Mouse (Mus musculus) stomach, embryonic 16.5 days (tissue): ENCODE data around the gene Klhdc8b. TPM values are rescaled to one million over a fixed set of nuclear protein-coding genes. Genes with fewer than 3 reads are reported as not detected.

Source experiments
- ATAC-seq: fragments of 200-750 bp; cut with Nextera tagmentation; 2 replicates; pipeline ENCODE4 v1.8.0; 2017; ENCODE audit warnings: moderate number of reproducible peaks, moderate TSS enrichment; ENCODE audit not compliant: insufficient read depth, low FRiP score
- H3K27ac ChIP-seq: fragments of 300-500 bp; sonication (generic); 2 replicates; pipeline ENCODE4 v1.5.1; 2014; ENCODE audit warnings: low read length
- H3K27me3 ChIP-seq: fragments of 300-500 bp; sonication (generic); 2 replicates; pipeline ENCODE4 v1.6.1; 2014; ENCODE audit warnings: low read length, control low read depth, mixed read lengths; ENCODE audit not compliant: control insufficient read depth, insufficient read depth
- H3K36me3 ChIP-seq: fragments of 300-500 bp; sonication (generic); 2 replicates; pipeline ENCODE4 v1.6.1; 2014; ENCODE audit warnings: low read length; ENCODE audit not compliant: control insufficient read depth, insufficient read depth
- H3K4me1 ChIP-seq: fragments of 300-500 bp; sonication (generic); 2 replicates; pipeline ENCODE4 v1.6.1; 2014; ENCODE audit warnings: low read length, control low read depth, mixed read lengths; ENCODE audit not compliant: control insufficient read depth, insufficient read depth
- H3K4me2 ChIP-seq: fragments of 300-500 bp; sonication (generic); 2 replicates; pipeline ENCODE4 v1.6.1; 2014; ENCODE audit warnings: low read depth, low read length, mixed read lengths
- H3K4me3 ChIP-seq: fragments of 300-500 bp; sonication (generic); replicated peaks from 2 replicates; pipeline ENCODE4 v1.5.1; 2014; ENCODE audit warnings: mild to moderate bottlenecking, low read length
- H3K9ac ChIP-seq: fragments of 300-500 bp; sonication (generic); 2 replicates; pipeline ENCODE4 v1.6.1; 2014; ENCODE audit warnings: low read length
- H3K9me3 ChIP-seq: fragments of 300-500 bp; sonication (generic); replicated peaks from 2 replicates; pipeline ENCODE4 v1.6.1; 2016; ENCODE audit warnings: low read length, control low read depth; ENCODE audit not compliant: control insufficient read depth
- WGBS: fragments of 180-500 bp; shearing (Covaris S2); extraction: QIAGEN DNeasy Blood & Tissue Kit; methylation state at CpG from one replicate; pipeline ENCODE4 v1.1.7; 2014; 5-methylcytosine and 5-hydroxymethylcytosine counted together
- polyA plus RNA-seq: library from polyadenylated mRNA; unstranded; fragments of >200 nt; fragmentation: Nextera tagmentation; extraction: Ambion mirVana; gene quantifications from 2 replicates; pipeline ENCODE4 v1.2.1, GENCODE M21; 2015

Gene Klhdc8b
- polyA plus RNA-seq, 1 experiment from 2014 or later = 63.4 TPM

DNA sequence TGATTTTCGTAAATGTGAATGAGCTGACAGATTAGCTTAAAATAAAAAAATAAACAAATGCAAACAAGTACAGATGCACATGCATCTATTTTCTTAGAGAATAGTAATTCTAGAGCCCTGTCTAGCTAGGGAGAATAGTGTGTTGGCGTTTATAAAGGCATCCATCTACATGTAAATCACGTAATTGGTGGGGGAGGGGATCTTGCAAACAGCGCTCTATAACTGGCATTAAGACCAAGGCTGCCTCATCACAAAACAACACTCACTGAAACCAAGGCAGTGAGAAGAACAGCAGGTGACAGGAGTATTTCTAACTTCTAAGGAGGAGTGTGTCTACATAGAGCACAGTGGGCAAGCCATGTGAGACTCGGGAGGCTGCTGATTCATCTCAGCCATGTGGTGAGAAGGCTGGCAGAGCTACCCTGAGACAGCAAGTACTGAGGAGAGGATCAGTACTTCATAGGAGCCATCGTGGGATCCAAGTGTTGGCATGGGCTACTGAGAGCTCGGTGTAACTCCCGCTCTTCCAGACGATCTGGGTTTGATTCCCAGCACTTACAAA lies 49.9 kb downstream of the Klhdc8b start:
- 80% methylated on average over 9 of the region's 9 CpGs for whole genome bisulfite sequencing
- H3K36me3 ChIP-seq = no peaks in the 10 kb centered on the region
- no peak overlapping the region for H3K4me2 ChIP-seq
- no peak overlapping the region for H3K4me3 ChIP-seq
- no peak for ATAC-seq
- H3K9me3 ChIP-seq = no peaks in the 10 kb centered on the region
- no peaks in the 10 kb centered on the region for H3K4me1 ChIP-seq
- no peaks in the 10 kb centered on the region for H3K27me3 ChIP-seq
- H3K27ac ChIP-seq = no peak overlapping the region
- H3K9ac ChIP-seq = no peak overlapping the region

GRCm38 (mm10) chr9:108409535-108409934 lies 51.8 kb downstream of the Klhdc8b start:
- ATAC-seq = no peak
- 87% methylated on average over 4 of the region's 4 CpGs for WGBS
- H3K27me3 ChIP-seq = no peaks in the 10 kb centered on the region
- H3K9me3 ChIP-seq = no peaks in the 10 kb centered on the region
- H3K9ac ChIP-seq = no peak overlapping the region
- H3K4me1 ChIP-seq = no peaks in the 10 kb centered on the region
- no peak overlapping the region for H3K4me3 ChIP-seq
- no peak overlapping the region for H3K4me2 ChIP-seq
- H3K27ac ChIP-seq = no peak overlapping the region
- no peaks in the 10 kb centered on the region for H3K36me3 ChIP-seq

GRCm38 (mm10) chr9:108404451-108404850 lies 56.9 kb downstream of the Klhdc8b start:
- Histone ChIP-seq H3K9me3 (no peaks in the 10 kb centered on the region), H3K4me3 (no peak overlapping the region), H3K27me3 (no peaks in the 10 kb centered on the region), H3K4me2 (no peak overlapping the region), H3K27ac (no peak overlapping the region), H3K4me1 (no peaks in the 10 kb centered on the region), H3K36me3 (no peaks in the 10 kb centered on the region), H3K9ac (no peak overlapping the region)
- 74% methylated on average over 8 of the region's 8 CpGs for WGBS
- no peak for ATAC-seq

- WGBS = 74% methylated on average over 4 of the region's 4 CpGs
- peak overlapping the region; percentile 17 for H3K27ac ChIP-seq
Measured at GRCm38 (mm10) chr9:108403081-108403480, 58.3 kb downstream of the Klhdc8b start.

DNA sequence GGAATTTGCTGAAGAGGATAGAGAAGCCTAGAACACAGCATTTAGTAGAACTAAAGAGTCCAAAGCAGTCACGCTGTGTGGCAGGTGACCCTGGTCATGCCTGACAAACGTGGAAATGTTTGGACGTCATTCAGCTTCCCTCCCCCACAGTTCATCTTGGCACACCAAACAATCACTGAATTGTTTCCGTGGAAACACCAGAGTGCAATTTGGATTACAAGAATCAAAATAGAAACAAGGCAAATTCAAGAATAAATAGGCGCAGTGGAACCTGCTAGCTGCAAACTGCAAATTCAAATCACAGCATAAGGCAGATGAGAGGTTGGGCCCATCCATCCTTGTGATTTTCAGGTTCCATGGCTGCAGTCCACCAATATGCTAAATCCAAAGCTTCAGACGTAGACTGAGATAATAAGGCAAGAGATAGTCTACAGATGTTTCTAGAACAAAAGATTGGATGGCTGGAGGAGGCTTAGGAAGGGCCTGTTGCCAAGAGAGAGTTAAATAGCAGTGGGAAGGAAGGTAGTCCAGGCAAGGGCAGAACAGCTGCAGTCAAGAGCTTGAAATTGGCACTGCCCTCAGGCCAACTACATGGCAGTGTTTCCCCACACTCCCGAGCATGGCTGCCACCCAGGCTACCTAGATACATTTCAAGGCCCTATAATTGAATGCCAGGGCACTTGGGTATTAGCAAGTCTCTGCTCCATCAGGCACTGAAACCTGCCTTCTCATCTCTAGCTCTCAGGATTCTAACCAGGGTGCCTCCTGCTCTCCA lies 60.0 kb downstream of the Klhdc8b start:
- H3K9ac ChIP-seq = no peak overlapping the region
- H3K36me3 ChIP-seq = no peaks in the 10 kb centered on the region
- WGBS = 61% methylated on average over 7 of the region's 7 CpGs
- H3K4me3 ChIP-seq = no peak overlapping the region
- H3K4me2 ChIP-seq = no peak overlapping the region
- no peaks in the 10 kb centered on the region for H3K4me1 ChIP-seq
- no peak for ATAC-seq
- no peaks in the 10 kb centered on the region for H3K9me3 ChIP-seq
- no peaks in the 10 kb centered on the region for H3K27me3 ChIP-seq
- peak overlapping the region; percentile 61; the same call in 1 of the 2 replicates for H3K27ac ChIP-seq

More at GRCm38 (mm10) chr9:108403081-108403480, 58.3 kb downstream of the Klhdc8b start:
- H3K27me3 ChIP-seq = no peaks in the 10 kb centered on the region
- no peak overlapping the region for H3K9ac ChIP-seq
- H3K4me3 ChIP-seq = no peak overlapping the region
- H3K4me1 ChIP-seq = no peaks in the 10 kb centered on the region
- ATAC-seq = no peak; the same call in 1 of the 2 replicates
- no peak overlapping the region for H3K4me2 ChIP-seq
- H3K36me3 ChIP-seq = no peaks in the 10 kb centered on the region
- H3K9me3 ChIP-seq = no peaks in the 10 kb centered on the region

GRCm38 (mm10) chr9:108398324-108398723 lies 63.1 kb downstream of the Klhdc8b start:
- 96% methylated on average over 3 of the region's 3 CpGs for WGBS
- no peak overlapping the region for H3K27ac ChIP-seq
- no peaks in the 10 kb centered on the region for H3K4me1 ChIP-seq
- no peak overlapping the region for H3K9ac ChIP-seq
- H3K4me3 ChIP-seq = no peak overlapping the region
- H3K4me2 ChIP-seq = no peak overlapping the region
- H3K36me3 ChIP-seq = peaks cover 1% of the 10 kb centered on the region; the same call in 1 of the 2 replicates
- H3K27me3 ChIP-seq = no peaks in the 10 kb centered on the region
- H3K9me3 ChIP-seq = no peaks in the 10 kb centered on the region
- ATAC-seq = no peak

Other genes with a start within 250 kb of the Klhdc8b start
- gene Dag1, start 197.6 kb downstream of the Klhdc8b start, polyA plus RNA-seq = 90.8 and 91.8 TPM in 2 replicates
- gene Nicn1, start 171.2 kb downstream of the Klhdc8b start, polyA plus RNA-seq = 33.1 and 36.1 TPM in 2 replicates
- gene Amt, start 164.7 kb downstream of the Klhdc8b start, polyA plus RNA-seq = 18.8 and 21.6 TPM in 2 replicates
- gene Rhoa, start 155.5 kb downstream of the Klhdc8b start, polyA plus RNA-seq = 493 and 511 TPM in 2 replicates
- 46.8 and 46.9 TPM in 2 replicates for gene Tcta, start 155.4 kb downstream of the Klhdc8b start, polyA plus RNA-seq
- gene Gpx1, start 122.7 kb downstream of the Klhdc8b start, polyA plus RNA-seq = 1,034 and 1,067 TPM in 2 replicates
- 92.7 and 113 TPM in 2 replicates for gene Usp4, start 113.7 kb downstream of the Klhdc8b start, polyA plus RNA-seq
- gene 1700102P08Rik, start 68.8 kb downstream of the Klhdc8b start, polyA plus RNA-seq = 0.50 and 0.70 TPM in 2 replicates
- gene Ccdc36, start 33.1 kb downstream of the Klhdc8b start, polyA plus RNA-seq = 1.3 and 1.9 TPM in 2 replicates
- gene BC048562, start 25.1 kb downstream of the Klhdc8b start, polyA plus RNA-seq = not detected in 2 replicates
- gene Ccdc71, start 1.1 kb downstream of the Klhdc8b start, polyA plus RNA-seq = 51.6 and 55.7 TPM in 2 replicates
- gene Lamb2, start 18.2 kb upstream of the Klhdc8b start, polyA plus RNA-seq = 61.4 and 68.7 TPM in 2 replicates
- 41.1 and 49.5 TPM in 2 replicates for gene Usp19, start 29.0 kb upstream of the Klhdc8b start, polyA plus RNA-seq
- gene Qars, start 46.1 kb upstream of the Klhdc8b start, polyA plus RNA-seq = 106 and 127 TPM in 2 replicates
- gene Qrich1, start 55.2 kb upstream of the Klhdc8b start, polyA plus RNA-seq = 95.4 and 97.1 TPM in 2 replicates
- gene Impdh2, start 98.7 kb upstream of the Klhdc8b start, polyA plus RNA-seq = 134 and 147 TPM in 2 replicates
- gene Ndufaf3, start 105.9 kb upstream of the Klhdc8b start, polyA plus RNA-seq = 27.9 and 38.5 TPM in 2 replicates
- 112 and 137 TPM in 2 replicates for gene Dalrd3, start 108.3 kb upstream of the Klhdc8b start, polyA plus RNA-seq
- 82.0 and 86.6 TPM in 2 replicates for gene Wdr6, start 117.2 kb upstream of the Klhdc8b start, polyA plus RNA-seq
- gene P4htm, start 136.1 kb upstream of the Klhdc8b start, polyA plus RNA-seq = 5.6 and 7.9 TPM in 2 replicates
- 45.5 and 50.8 TPM in 2 replicates for gene Arih2, start 187.8 kb upstream of the Klhdc8b start, polyA plus RNA-seq
- 47.7 and 47.8 TPM in 2 replicates for gene Slc25a20, start 200.5 kb upstream of the Klhdc8b start, polyA plus RNA-seq
- 19.7 and 23.4 TPM in 2 replicates for gene Prkar2a, start 227.7 kb upstream of the Klhdc8b start, polyA plus RNA-seq